Mouse (Mus musculus): Measurements from ENCODE around the gene Fam155a.
"Not testable (repeated sequence)": the region's sequence is repeated elsewhere in the genome, so short reads cannot be mapped to it uniquely, and the experiment has no call there.

Gene Fam155a

DNA sequence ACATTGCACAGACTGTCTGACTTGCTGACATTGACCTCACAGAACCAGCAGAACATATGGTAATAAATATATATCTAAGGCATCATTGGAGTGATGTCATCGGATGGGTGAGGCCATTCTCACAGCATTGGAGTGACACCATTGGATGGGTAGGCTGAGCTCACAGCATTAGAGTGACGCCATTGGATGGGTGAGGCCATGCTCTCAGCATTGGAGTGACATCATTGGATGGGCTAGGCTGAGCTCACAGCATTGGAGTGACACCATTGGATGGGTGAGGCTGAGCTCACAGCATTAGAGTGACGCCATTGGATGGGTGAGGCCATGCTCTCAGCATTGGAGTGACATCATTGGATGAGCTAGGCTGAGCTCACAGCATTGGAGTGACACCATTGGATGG, 110.9 kb downstream of the Fam155a start:
- DNase-seq (ENCODE audit: low spot score), result not testable (repeated sequence)

DNA sequence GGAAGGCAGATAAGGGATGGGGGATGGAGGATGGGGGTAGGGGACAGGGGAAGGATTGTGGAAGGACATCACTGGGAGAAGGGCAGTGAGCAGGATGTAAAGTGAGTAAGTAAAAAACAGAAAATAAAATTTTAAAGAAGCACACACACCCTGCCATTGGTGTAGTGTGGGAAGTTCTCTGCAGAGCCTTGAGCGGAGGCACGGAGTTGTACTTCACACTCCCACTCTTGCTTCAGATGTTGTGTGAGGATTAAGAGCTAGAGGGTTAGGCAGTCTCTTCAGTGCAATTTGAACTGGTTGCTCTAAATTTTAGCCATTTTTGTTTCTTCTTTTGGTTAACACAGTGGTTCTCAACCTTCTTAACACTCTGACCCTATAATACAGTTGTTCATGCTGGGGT, 114.1 kb downstream of the Fam155a start:
- DNase-seq (ENCODE audit: low spot score), result no peak

DNA sequence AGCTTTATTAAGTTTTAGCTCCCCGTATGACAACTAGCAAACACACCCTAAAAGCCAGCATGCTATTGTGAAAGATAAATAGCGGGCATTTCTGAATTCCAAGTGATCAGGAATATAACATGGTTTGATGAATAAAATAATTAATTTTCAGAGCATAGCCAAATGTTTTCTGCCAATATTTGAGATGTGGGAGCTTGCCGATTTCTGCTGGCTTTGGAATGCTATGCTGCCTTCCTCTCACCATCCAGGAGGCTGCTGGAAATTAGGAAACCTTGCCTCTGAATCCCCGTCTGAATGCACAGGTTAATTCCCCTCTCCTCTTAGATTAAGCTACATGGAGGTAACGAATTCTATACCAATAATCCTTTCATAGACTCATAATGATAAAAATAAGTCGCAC, 116.1 kb downstream of the Fam155a start:
- no peak for DNase-seq (ENCODE audit: low spot score)

DNA sequence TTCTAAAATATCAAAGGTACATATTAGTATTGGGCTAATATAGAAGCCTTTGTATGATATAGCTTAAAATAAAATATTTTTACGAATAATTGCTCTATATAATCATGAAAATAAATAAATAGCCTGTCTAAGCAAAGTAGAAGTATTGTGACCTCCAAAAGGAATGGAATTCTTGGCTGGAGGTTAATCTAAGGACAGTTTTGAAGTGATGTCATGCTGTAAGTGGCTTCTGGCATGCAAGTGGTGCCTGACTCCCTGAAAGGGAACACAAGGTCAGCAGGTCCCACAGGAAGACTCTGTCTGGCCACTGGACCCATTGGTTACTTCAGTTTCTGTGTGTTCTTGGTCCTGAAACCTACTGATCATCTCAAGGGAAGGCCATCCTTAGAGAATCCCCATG, 117.3 kb downstream of the Fam155a start:
- DNase-seq (ENCODE audit: low spot score), result no peak

DNA sequence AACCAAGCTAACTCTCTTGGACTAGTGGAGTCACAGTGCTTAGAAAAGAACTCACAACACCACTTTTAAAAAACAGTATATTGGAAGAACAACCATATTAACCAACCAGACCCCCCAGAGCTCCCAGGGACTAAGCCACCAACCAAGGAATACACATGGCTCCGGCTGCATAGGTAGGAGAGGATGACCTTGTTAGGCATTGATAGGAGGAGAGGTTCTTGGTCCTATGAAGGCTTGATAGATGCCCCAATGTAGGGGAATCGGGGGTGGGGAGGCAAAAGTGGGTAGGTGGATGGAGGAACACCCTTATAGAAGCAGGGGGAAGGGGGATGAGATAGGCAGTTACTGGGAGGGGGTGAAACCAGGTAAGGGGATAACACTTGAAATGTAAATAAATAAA, 132.8 kb downstream of the Fam155a start:
- DNase-seq (ENCODE audit: low spot score), result no peak

DNA sequence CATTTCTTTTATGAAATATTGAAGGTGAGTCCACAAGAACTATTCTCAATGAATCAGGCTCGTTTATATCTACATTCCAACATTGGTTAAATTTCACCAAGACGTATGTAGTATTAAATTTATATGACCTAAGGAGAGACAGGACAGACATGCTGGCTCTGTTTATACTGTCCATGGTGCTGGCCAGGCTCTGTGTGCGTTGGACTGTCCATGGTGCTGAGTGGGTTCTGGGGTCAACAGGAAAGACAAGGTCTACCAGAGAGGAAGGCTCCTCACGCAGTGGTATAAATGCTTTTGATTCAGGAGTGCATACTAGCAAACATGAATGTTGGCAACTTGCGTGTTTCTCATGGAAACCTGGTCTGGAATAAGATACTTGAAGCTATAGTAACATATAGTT, 135.7 kb downstream of the Fam155a start:
- DNase-seq (ENCODE audit: low spot score), result peak; percentile 3

DNA sequence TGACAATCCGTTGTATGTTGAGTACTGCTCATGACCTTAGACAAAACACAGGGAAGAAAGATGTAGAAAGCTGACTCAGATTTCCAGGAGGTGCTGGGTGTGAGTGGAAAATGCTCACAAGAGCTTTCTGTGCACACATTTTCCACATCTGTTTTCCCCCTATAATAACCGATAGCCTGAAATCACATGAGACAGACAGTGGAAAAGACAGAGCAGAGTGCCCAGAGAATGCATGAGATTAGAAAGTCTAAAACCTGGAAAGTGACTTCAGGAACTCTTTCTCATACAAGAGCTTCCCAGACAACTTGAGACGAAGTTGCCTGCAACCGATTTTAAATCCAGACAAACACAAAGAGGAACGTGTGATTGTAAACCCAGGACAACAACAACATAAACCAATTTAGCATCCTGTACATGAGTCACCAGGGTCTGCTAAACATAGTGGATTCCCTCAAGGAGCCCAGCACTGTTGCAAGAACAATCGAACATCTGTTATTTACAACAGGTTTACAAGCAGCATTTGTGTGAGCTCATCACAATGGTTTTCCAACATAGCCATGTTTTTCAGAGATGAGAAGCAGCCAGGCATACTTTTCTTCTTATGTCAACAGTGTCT, 163.8 kb downstream of the Fam155a start:
- DNase-seq (ENCODE audit: low spot score), result no peak

DNA sequence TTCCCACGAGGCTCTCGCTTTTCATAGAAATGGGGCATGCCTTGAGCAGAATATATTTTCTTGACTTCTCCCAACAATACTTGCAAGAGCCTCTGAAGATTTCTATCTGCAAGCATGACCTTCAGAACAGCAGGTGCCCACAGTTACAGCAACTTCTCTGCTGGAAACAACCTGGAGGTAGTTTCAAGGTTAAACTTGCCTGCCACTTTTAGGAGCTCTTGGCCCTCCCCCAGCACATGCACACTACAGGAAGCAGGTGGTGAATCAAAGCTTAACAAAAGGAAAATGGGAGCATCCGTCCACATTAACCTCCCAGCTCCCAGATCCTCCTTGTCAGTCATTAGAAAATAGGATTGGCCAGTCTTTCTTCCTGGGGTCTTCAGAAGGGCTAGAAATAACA, 175.0 kb downstream of the Fam155a start:
- no peak for DNase-seq (ENCODE audit: low spot score)

DNA sequence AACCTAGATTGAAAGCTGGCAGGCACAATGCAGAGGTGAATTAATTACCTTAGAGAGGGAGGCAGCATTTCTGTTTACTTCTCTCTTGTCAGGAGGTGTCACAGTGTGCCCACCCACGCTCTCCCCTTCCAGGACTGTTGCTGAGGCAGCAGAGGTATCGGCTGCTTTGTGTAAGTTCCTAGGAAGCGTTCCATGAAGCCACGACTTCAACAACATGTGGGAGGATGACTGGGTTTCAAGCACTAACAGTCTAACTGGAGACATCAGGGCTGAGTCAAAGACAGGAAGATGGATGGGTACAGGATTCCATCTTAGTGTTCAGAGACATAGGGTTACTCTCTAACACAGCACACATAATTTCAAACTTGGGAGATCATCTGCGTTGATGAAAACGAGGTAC, 189.1 kb downstream of the Fam155a start:
- DNase-seq (ENCODE audit: low spot score), result no peak

DNA sequence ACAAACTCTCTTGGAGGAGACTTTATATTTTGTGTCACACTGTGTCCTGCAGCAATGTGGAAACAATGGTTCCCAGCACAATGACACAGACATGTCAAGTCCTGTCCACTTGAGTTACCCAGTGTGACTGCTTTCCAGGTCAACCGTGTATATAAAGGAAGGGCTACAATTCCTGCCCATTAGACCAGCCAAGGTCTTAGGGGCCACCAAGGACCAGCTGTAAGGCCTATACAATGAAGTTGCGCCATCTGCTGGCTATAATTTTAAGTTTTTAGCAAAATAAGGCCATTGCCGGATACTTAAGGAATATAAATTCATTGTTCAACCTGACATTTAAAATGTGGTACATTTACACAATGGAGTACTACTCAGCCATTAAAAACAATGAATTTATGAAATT, 190.8 kb downstream of the Fam155a start:
- no peak for DNase-seq (ENCODE audit: low spot score)

DNA sequence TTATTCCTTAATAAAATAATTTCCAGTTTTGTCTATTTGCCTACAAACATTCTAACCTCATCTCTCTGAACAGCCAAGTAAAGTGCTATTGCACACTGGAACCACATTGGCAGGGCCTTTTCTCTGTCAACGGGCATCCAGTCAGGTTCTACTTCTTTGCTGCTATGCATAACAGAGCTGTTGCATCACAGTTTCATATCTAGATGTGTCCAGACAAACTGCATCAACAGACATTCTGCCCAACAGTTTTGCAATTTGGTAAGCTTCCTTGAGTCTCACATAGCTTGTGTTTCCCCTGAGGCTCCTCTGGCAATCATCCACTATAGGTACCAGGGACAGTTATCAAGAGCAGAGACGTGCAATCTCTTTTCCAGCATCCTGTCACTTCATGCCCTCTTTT, 199.0 kb downstream of the Fam155a start:
- DNase-seq (ENCODE audit: low spot score), result no peak

DNA sequence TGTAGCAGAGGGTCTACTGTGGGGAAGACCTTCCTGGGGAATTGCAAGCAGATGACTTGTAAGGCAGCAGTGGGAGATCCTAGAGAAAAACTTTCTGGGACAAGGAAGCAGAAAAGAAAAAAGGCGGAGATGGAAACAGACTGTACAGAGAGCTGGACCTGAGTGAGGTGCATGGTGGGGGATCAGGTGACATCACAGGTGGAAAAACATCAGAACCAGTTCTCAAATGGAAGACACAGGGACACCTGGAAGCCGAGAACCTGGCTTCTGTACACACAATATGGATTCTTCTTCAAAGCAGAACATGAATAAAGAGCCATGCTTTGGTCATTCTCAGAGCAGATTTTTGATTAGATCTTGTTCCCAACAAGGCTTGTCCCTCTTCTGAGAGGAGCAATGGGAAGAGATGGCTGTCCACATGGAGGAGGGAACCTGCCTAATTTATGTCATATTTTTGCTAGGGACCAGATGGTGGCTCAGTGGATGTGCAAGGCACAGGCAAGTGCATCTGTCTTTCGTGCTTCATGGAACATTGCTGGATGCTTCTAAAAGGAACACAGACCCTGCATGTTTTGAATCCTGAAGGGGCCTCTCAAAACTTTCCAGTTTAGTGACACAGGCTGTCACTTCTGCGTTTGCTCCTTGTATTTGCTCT, 201.3 kb downstream of the Fam155a start:
- no peak for DNase-seq (ENCODE audit: low spot score)

DNA sequence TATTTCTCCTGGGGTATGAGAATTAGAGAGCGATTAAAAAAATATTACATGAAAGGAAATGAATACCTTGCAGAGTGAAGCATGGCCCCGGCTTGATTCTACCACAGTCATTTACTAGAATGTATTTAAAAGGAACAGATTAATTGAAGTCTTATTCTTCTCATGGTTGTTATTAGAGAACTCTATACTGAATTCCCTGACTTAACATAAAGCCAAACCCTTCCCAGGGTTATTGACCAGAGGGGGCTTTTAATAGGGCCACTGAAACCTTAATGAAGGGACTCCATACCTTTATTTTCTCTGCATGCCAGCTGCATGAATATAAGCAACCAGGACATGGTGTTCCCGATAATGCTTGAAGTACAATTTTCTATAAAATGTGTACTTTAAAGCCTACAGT, 221.8 kb downstream of the Fam155a start:
- DNase-seq (ENCODE audit: low spot score), result no peak

DNA sequence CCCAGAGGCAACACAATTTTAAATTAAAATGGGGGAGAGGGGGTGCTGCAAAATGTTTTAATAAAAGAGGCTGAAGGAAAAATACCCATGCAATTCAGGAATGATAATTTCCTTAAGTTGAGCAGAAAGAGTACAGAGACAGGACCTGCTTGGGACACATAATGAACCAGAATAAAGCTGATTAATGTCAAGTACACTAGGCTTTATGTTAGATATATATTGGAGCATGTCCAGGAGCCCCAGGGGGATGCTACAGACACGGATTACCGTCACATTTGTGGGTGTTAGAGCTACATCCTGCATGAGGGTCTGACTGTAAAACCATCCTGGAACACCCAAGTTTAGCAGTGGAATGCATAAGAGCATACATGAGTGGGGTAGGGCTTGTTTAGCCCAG, 223.4 kb downstream of the Fam155a start:
- DNase-seq (ENCODE audit: low spot score), result no peak

DNA sequence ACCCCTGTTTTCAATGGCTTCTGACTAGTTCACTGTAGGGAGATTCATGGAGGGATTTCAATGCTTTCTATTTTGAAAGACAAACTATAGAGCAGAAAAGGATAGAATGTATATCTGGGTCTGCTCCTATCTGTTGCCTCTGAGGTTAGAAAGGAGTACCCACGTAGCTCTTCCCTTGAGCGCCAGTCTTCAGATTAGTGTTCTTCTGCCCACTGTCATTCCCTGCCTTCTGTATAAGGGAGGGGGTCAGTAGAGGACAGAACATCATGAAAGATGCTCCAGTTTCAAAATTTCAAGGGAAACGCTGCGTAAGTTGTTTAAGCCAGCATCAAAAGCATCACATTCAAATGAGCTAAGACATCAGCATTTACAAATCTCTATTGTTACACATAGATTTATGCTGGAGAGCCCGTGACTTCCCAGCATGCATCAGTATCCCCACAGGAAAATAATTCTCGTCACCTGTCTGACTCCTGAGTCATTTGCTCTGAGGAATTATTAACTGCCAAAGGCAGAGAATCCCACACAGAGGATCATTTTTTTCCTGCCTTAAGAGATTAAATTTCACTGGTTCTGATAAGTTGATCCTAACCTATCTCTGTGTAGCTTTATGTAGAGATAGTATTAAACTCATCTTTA, 223.9 kb downstream of the Fam155a start:
- no peak for DNase-seq (ENCODE audit: low spot score)

DNA sequence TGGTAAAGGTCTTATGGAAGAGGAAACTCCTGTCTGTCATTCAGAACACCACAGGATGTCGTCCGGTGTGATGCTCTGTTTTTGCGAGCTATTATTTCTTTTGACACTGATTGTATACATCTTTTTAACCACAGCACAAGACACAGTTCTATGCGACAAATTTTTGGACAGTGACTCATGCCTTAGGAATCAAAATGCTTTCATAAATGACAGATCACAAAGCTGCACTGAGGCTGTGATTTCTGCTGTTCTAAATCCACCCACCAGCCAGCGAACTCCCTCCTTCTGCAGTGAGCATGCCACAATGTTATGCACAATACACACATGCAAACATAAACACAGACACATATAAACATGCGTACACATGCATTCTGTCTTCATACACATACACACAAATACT, 224.5 kb downstream of the Fam155a start:
- DNase-seq (ENCODE audit: low spot score), result no peak

DNA sequence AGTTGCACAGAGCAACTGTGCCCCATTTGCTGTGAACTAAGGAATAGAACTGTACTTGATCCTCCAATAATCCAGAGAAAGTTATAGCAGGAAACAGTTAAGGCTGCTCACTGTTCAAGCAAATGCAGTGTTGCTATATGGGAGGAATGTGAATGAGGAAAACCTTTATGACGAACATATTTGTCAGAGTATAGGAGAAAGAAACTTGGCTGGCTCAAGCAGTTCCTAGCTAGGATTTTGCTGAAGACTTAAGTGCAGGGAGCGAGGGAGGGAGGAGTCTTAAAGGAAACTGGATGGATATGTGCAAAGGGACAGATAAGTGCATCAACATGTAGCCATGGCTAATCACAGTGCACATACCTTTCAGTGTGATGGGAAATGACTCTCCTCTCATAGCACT, 225.3 kb downstream of the Fam155a start:
- no peak for DNase-seq (ENCODE audit: low spot score)

DNA sequence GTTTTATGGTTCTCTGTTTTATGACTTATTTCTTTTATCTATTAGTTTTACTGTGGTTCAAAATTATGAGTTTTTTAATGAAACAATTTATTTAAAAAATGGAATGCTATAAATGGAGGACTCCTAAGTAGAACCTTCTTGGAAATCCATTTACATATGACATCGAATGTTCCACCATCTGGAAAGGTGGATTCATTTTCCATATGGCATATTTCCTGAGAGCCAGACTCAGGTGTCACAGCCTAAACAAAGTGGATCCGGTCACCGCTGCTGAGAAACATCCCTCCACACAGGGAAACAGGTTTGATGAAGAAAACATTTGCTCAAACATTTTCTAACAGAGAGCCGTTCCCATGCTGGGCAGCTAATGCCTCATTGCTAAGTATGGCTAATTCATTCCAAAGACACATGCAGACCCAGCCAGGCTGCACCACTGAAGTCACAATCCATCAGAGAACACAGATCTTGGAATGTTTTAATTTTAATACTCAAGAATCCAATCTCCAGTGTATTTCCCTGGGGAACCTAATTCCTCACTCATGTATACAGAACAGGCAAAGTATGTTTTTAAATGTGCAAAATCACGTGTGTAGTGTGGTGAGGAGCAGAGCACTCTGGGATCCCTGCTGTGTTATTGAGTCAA, 235.1 kb downstream of the Fam155a start:
- DNase-seq (ENCODE audit: low spot score), result no peak

DNA sequence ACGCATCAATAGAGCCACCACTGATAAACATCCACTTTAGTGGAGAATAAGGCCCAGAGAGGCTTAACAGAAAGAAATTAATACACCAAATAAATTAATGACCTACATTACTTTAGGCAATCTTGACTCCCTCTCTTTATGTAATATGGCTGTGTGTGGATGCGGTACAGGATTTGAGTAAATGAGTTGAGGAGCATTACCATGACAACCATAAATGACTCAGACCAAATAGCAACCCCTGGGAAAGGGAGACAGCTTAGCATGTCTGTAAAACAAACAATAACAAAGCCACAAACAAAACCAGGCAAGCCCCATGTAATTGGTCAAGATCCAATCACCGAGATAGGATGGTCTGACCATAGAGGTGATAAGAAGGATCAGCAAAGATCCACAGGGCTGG, 244.4 kb downstream of the Fam155a start:
- DNase-seq (ENCODE audit: low spot score), result no peak

DNA sequence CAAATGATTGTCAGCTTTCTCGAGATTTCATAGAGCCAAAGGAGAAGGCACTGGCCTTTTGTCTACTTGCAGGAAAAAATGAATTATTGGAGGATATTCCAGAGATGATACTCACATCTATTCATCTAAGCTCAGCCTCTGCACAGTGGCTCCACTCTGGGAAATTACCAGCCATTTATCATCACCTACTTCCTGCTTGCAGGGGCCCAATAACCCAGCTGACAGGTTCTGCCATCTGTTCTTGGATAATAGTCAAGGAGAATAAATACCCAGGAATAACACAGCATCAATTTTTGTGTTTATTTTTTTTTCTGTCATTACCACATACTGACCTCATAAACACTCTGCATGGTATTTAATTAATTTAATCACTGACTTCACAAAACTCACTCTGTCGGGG, 249.4 kb downstream of the Fam155a start:
- DNase-seq (ENCODE audit: low spot score), result no peak

DNA sequence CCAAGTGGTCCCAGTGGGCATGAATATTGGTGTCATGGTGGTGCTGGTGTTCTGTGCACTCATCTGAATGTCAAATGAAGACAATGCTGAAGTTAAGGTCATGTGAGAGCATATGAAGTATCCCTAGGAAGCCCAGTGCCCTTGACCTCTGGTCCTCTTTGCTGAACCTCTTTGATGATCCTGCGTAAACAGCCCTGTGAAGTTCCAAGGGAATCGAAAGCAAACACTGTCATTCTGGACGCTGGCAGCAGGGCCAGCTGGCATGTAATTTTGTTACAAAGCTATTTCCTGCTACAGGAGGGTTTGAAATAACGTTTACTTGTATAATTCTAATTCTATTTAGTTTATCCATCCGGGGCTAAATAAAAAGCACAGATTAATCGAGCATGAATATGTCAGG, 270.2 kb downstream of the Fam155a start:
- no peak for DNase-seq (ENCODE audit: low spot score)

DNA sequence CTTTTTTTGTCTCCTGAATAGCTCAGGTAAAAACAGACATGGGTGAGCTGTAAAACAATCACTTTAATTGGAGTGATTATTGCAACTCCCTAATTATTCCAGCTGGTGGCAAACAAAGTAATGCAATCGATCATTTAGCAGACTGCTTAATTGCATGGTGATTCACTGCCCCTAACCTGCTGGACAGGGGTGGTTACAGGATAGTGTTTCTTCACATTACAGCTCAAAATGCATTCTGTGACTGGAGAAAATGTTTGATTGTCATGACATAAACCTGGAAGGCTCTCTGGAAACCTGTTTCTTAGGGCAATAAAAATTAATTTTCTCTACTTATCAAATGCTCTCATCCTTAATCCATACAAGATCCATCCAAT, 276.7 kb downstream of the Fam155a start:
- DNase-seq (ENCODE audit: low spot score), result no peak

DNA sequence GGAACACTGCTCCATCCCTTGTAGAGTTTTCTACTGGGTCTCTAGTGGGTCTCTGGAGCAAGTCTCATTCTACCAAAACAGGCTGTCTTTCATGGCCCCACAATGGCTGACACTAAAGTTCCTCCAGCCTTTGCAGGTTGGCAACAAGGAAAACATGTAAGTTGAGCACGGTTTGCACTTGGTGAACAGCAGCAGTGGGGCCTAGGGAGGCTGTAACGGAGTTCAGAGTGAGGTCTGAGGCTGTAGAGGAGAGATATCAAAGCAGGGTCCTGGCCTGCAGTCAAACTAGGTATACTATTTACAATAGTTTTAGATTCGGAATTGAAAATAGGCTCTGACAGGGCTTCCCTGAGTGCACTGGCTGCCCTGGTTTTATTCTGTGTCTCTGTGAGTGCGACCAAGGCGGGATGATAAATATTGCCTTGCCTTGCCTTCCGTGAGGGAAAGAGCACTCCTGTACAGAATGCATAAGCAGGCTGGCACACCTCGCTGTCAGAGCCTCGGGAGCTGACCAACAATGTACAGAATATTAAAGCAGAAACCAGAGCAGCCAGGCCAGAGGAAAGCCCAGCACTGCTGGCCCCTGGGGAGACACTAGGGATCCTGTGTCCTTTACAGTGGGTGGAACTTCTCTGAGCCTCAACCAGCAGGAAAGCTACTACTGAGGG, 277.3 kb downstream of the Fam155a start:
- DNase-seq (ENCODE audit: low spot score), result no peak
